Mouse (Mus musculus) MEL (cell line): ENCODE results near the gene C1rl.

Source experiments
- CHD2 ChIP-seq: IDR thresholded peaks from 2 replicates; pipeline ENCODE4 v1.6.1; 2011; ENCODE audit warnings: low read length, improper control_type of control experiment
- CTCF ChIP-seq, 3 experiments: IDR thresholded peaks in 2 of 3; conservative IDR thresholded peaks in 1 of 3; 2 replicates each; pipeline ENCODE4 v1.5.1; 2011 to 2012; ENCODE audit warnings: low read length in 3 of 3, low read depth in 2 of 3, mild to moderate bottlenecking in 2 of 3, improper control_type of control experiment in 1 of 3, inconsistent platforms in 1 of 3, mixed read lengths in 1 of 3, moderate library complexity in 1 of 3; ENCODE audit not compliant: control insufficient read depth in 1 of 3, insufficient read depth in 1 of 3, poor library complexity in 1 of 3, severe bottlenecking in 1 of 3
- EP300 ChIP-seq, 2 experiments: IDR thresholded peaks; 2 replicates each; pipeline ENCODE4 v1.6.1; 2011; ENCODE audit warnings: improper control_type of control experiment in 2 of 2, low read length in 2 of 2, low read depth in 1 of 2, mild to moderate bottlenecking in 1 of 2
- ETS1 ChIP-seq: IDR thresholded peaks from 2 replicates; pipeline ENCODE4 v1.6.1; 2012; ENCODE audit warnings: low read depth, mild to moderate bottlenecking, inconsistent platforms, low read length, improper control_type of control experiment, moderate library complexity
- KAT2A ChIP-seq: conservative IDR thresholded peaks from 2 replicates; pipeline ENCODE4 v1.6.1; 2012; ENCODE audit warnings: low read depth, low read length, improper control_type of control experiment, inconsistent platforms
- POLR2A ChIP-seq, 2 experiments: IDR thresholded peaks; 2 replicates each; pipeline ENCODE4 v1.6.1; 2011 to 2012; ENCODE audit warnings: low read length in 2 of 2, mild to moderate bottlenecking in 2 of 2, control low read depth in 1 of 2, improper control_type of control experiment in 1 of 2, low read depth in 1 of 2, moderate library complexity in 1 of 2; ENCODE audit not compliant: control insufficient read depth in 1 of 2, insufficient read depth in 1 of 2, poor library complexity in 1 of 2
- POLR2AphosphoS5 ChIP-seq: IDR thresholded peaks from 2 replicates; pipeline ENCODE4 v1.6.1; 2012; ENCODE audit warnings: low read depth, borderline replicate concordance, mild to moderate bottlenecking, inconsistent platforms, low read length, moderate library complexity, mixed read lengths
- USF2 ChIP-seq, 2 experiments: IDR thresholded peaks; 2 replicates each; pipeline ENCODE4 v1.6.1; 2011 to 2012; ENCODE audit warnings: improper control_type of control experiment in 2 of 2, low read length in 2 of 2, borderline replicate concordance in 1 of 2, inconsistent platforms in 1 of 2, low read depth in 1 of 2, mild to moderate bottlenecking in 1 of 2; ENCODE audit not compliant: insufficient read depth in 1 of 2
- ZC3H11A ChIP-seq: IDR thresholded peaks from 2 replicates; pipeline ENCODE4 v1.6.1; 2012; ENCODE audit warnings: low read depth, mild to moderate bottlenecking, inconsistent platforms, low read length, improper control_type of control experiment

DNA sequence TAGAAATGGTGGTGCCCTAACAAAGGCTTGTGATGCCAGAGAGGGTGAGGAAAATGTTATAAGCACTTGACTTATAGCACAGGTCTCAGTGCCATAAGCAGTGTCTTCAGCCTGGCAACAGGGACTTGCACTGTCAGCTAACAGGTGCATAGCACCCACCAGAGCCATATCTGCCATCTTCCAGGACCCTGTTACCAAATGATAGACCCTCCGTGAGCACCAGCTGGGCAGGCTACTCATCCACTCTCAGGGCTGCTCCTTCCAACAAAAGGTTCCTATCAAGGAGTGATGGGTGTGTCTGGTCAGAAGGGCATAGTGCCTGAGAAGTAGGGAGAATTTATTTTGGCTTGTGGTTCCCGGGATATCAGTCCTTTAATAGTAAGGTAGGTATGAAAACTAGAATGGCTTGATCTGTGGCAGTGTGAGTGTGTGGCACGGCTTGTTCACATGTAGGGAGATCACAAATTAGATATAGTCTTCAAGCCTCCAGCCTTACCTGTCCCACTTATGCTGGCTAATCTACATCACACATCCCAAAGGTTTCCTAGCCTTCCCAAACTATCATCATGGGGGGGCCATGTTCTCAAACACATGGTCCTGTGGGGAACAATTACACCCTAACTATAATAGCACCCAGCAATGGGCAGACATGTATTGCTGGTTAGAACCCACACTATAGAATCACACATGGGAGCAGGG, 13.9 kb upstream of the C1rl start:
- no peak for TF ChIP-seq ETS1
- no peak for TF ChIP-seq EP300 (IDR thresholded peaks at IDR 0.05; ENCODE audit: low read depth in 1 of 2, low read length in 2 of 2)
- TF ChIP-seq KAT2A, result no peak
- TF ChIP-seq USF2 (IDR thresholded peaks at IDR 0.05; ENCODE audit: borderline replicate concordance in 1 of 2, insufficient read depth in 1 of 2, low read depth in 1 of 2, low read length in 2 of 2), result no peak
- no peak for TF ChIP-seq CTCF (IDR thresholded peaks at IDR 0.05 in 2 of 3, conservative IDR thresholded peaks at IDR 0.05 in 1 of 3; ENCODE audit: control insufficient read depth in 1 of 3, insufficient read depth in 1 of 3, low read depth in 2 of 3, low read length in 3 of 3, poor library complexity in 1 of 3, severe bottlenecking in 1 of 3)
- TF ChIP-seq CHD2, result no peak
- TF ChIP-seq POLR2A (IDR thresholded peaks at IDR 0.05; ENCODE audit: control insufficient read depth in 1 of 2, insufficient read depth in 1 of 2, low read depth in 1 of 2, low read length in 2 of 2, poor library complexity in 1 of 2), result peak in 1 of 2 experiments; percentile 68; a peak in 1 of 4 replicates
- TF ChIP-seq ZC3H11A, result no peak
- TF ChIP-seq POLR2AphosphoS5, result no peak; the same call in 1 of the 2 replicates
